Mouse (Mus musculus) testis, adult 2 months (tissue): ENCODE measurements at regions not wholly inside any gene's neighbourhood (a gene's known extent, or its start where the extent isn't known, plus 50 kb on each side); places are given as distances from the start of the nearest gene placed in this dataset.

ENCODE experiments used
- H3K27ac ChIP-seq: fragments of 200-500 bp; 2 replicates; pipeline ENCODE4 v1.5.1; 2012; ENCODE audit warnings: low read depth, low read length; ENCODE audit not compliant: control insufficient read depth, insufficient read depth
- H3K27me3 ChIP-seq: fragments of 200-500 bp; 2 replicates; pipeline ENCODE4 v1.6.1; 2012; ENCODE audit warnings: mild to moderate bottlenecking, low read length, moderate library complexity; ENCODE audit not compliant: control insufficient read depth, insufficient read depth
- H3K36me3 ChIP-seq: fragments of 200-500 bp; 2 replicates; pipeline ENCODE4 v1.6.1; 2012; ENCODE audit warnings: mild to moderate bottlenecking, low read length; ENCODE audit not compliant: control insufficient read depth, insufficient read depth
- H3K4me1 ChIP-seq: fragments of 200-500 bp; 2 replicates; pipeline ENCODE4 v1.6.1; 2012; ENCODE audit warnings: low read length; ENCODE audit not compliant: control insufficient read depth, insufficient read depth
- H3K4me3 ChIP-seq: fragments of 200-500 bp; 2 replicates; pipeline ENCODE4 v1.5.1; 2012; ENCODE audit warnings: low read depth, mild to moderate bottlenecking, low read length, moderate library complexity, mixed read lengths; ENCODE audit not compliant: control insufficient read depth
- CTCF ChIP-seq: fragments of 200-500 bp; IDR thresholded peaks from 2 replicates; pipeline ENCODE4 v1.5.1; 2012; ENCODE audit warnings: low read depth, mild to moderate bottlenecking, inconsistent platforms, low read length, moderate library complexity; ENCODE audit not compliant: control insufficient read depth, insufficient read depth, insufficient replicate concordance
- POLR2A ChIP-seq: fragments of 200-500 bp; IDR thresholded peaks from 2 replicates; pipeline ENCODE4 v1.6.1; 2012; ENCODE audit warnings: low read depth, mild to moderate bottlenecking, inconsistent platforms, low read length, moderate library complexity; ENCODE audit not compliant: control insufficient read depth

- no peak for TF ChIP-seq CTCF
- no peak for TF ChIP-seq POLR2A
- Histone ChIP-seq H3K4me1 (no peaks in the 10 kb centered on the region), H3K4me3 (no peak overlapping the region), H3K27me3 (no peaks in the 10 kb centered on the region), H3K36me3 (no peaks in the 10 kb centered on the region), H3K27ac (no peak overlapping the region)
Measured at GRCm38 (mm10) chr15:59905832-59906797, 110.3 kb downstream of the 4933412E24Rik start.

DNA sequence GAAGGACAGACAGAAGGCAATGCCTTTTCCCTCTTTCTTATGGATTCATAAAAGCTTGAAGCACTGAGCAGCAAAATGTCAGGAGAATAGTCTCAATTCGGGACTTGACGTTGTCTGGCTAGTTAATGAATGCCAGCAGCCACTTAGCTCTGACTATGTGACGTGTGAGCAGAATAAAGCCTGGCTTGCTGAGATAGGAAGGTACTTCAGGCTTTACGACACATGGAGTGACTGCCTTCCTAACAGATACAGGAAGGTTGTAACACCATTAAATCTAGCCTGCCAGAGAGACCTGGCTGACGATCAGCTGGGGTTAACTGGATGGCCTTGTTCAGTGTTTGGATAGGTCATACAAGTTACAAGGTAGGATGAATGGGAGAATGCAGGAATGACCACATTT, 111.7 kb downstream of the 4933412E24Rik start:
- Histone ChIP-seq H3K27me3 (no peaks in the 10 kb centered on the region), H3K4me3 (no peak overlapping the region), H3K27ac (no peak overlapping the region), H3K4me1 (no peaks in the 10 kb centered on the region), H3K36me3 (no peaks in the 10 kb centered on the region)
- TF ChIP-seq CTCF, result no peak
- TF ChIP-seq POLR2A, result no peak

DNA sequence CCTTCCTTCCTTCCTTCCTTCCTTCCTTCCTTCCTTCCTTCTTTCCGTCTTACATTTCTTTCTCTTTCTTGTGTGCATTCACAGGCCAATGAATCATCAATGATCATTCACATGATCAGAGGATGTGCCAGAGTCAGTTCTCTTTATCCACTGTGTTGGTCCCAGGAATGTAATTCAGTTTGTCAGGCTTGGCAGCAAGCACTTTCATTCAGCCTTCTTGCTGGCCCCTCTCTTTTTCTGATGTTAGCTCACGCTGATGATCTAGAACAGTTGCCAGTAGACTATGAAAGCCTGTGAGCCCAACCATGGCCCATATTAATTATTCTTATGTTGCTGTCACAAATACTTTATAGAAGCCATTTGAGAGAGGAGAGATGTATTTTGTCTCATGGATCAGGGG, 127.4 kb downstream of the 4933412E24Rik start:
- no peaks in the 10 kb centered on the region for H3K27me3 ChIP-seq
- no peaks in the 10 kb centered on the region for H3K36me3 ChIP-seq
- no peak overlapping the region for H3K27ac ChIP-seq
- H3K4me1 ChIP-seq, result no peaks in the 10 kb centered on the region
- TF ChIP-seq CTCF (no peak), POLR2A (no peak)
- H3K4me3 ChIP-seq, result no peak overlapping the region

DNA sequence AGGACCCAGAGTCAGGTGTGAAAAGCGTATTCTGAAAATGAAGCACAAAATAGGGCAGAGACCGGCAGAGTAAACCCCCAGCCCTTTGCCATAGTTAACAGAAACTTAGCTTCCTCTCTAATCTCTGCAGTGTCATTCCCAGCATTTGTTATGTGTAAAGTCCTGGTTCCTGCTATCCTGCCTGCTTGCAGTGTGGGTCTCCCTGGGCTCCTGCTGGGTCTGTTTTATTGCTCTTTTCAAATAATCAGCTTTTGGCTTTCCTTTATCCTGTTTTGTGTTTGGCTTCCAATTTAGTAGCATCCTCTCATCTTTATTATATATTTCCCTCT, 128.3 kb downstream of the 4933412E24Rik start:
- Histone ChIP-seq H3K27ac (no peak overlapping the region), H3K4me1 (no peaks in the 10 kb centered on the region), H3K27me3 (no peaks in the 10 kb centered on the region), H3K4me3 (no peak overlapping the region), H3K36me3 (no peaks in the 10 kb centered on the region)
- TF ChIP-seq POLR2A (no peak), CTCF (no peak)

DNA sequence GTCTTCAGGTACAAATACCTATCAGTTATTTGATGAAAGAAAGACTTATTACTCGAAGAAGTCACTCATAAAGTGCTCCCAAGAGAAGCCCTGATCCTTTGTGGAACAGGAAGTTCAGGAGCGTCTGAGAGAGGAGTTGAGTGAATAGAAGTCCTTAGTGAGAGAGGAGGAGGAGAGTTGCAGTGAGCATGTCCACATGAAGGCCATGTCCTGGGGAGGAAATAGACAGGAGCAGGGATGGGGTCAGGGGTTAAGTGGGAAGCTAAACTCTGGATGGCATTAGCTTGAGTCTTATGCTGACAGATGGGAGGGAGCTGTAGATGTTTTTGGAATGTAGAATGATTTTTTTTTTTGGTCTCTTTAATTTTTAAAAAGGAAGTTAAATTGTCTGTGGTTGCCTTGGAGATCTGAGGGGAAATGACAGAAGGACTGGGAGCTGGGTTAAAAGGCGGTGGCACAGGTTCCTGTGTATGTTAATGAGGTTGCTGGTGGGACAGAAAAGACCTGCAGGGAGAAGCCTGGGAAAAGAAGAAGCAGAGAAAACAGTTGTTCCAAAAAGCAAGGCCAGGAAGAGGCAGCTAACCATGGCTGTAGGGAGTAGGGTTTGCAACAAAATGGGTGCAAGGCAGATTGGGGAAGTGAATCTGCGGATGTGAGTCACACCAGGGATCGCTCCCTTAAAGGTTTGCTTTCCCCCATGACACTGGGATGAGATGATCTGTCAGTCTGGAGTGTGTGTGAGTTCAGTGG, 128.9 kb downstream of the 4933412E24Rik start:
- no peak overlapping the region for H3K4me3 ChIP-seq
- no peaks in the 10 kb centered on the region for H3K4me1 ChIP-seq
- H3K27ac ChIP-seq, result no peak overlapping the region
- TF ChIP-seq POLR2A (no peak), CTCF (no peak)
- no peaks in the 10 kb centered on the region for H3K36me3 ChIP-seq
- H3K27me3 ChIP-seq, result no peaks in the 10 kb centered on the region

DNA sequence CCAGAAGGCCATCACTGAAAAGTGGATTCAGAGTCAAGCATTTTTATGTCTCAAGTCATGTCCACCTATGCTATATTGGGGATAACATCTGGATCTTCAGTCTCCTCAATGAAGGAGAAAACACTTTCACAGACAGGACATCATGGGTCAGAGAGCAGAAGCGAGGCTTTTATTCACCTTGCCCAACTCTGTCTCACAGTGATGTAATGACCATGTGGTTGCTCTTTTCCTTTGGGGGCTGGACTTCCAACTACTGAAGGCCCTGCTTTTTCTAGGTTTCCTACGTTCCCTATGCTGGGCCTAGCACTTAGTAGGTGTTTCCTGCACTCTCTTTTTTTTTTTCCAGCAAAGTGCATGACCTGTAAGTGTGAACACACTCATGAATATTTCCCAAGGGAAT, 130.4 kb downstream of the 4933412E24Rik start:
- Histone ChIP-seq H3K4me3 (no peak overlapping the region), H3K27ac (no peak overlapping the region), H3K4me1 (no peaks in the 10 kb centered on the region), H3K36me3 (no peaks in the 10 kb centered on the region), H3K27me3 (no peaks in the 10 kb centered on the region)
- no peak for TF ChIP-seq CTCF
- TF ChIP-seq POLR2A, result no peak

- no peak for TF ChIP-seq POLR2A
- no peak for TF ChIP-seq CTCF
Measured at GRCm38 (mm10) chr15:59882444-59882843, 134.0 kb downstream of the 4933412E24Rik start.

More at GRCm38 (mm10) chr15:59882444-59882843, 134.0 kb downstream of the 4933412E24Rik start:
- Histone ChIP-seq H3K4me1 (no peaks in the 10 kb centered on the region), H3K27me3 (no peaks in the 10 kb centered on the region), H3K36me3 (no peaks in the 10 kb centered on the region), H3K4me3 (no peak overlapping the region), H3K27ac (no peak overlapping the region)
